Mouse (Mus musculus) cerebellum, adult 2 months (tissue): ENCODE measurements around the gene Runx1.

Experiments used
- CTCF ChIP-seq: fragments of 200-500 bp; IDR thresholded peaks from 2 replicates; pipeline ENCODE4 v1.5.1; 2011; ENCODE audit warnings: low read depth, mild to moderate bottlenecking, control low read depth, low read length, moderate library complexity, borderline replicate concordance; ENCODE audit not compliant: insufficient read depth
- POLR2A ChIP-seq: fragments of 200-500 bp; IDR thresholded peaks from 2 replicates; pipeline ENCODE4 v1.6.1; 2011; ENCODE audit warnings: low read length, control low read depth, borderline replicate concordance; ENCODE audit not compliant: insufficient read depth

GRCm38 (mm10) chr16:92707712-92708111, 118.2 kb downstream of the Runx1 start:
- TF ChIP-seq POLR2A, result no peak
- TF ChIP-seq CTCF, result no peak
